Mouse (Mus musculus): Measurements from ENCODE around the gene Acrbp. TPM values are rescaled to one million over a fixed set of nuclear protein-coding genes. Genes with fewer than 3 reads are reported as not detected.
"Not testable (repeated sequence)": the region's sequence is repeated elsewhere in the genome, so short reads cannot be mapped to it uniquely, and the experiment has no call there.

Acrbp gene
- polyA plus RNA-seq, 1 experiment from 2014 or later: 13.4 TPM

DNA sequence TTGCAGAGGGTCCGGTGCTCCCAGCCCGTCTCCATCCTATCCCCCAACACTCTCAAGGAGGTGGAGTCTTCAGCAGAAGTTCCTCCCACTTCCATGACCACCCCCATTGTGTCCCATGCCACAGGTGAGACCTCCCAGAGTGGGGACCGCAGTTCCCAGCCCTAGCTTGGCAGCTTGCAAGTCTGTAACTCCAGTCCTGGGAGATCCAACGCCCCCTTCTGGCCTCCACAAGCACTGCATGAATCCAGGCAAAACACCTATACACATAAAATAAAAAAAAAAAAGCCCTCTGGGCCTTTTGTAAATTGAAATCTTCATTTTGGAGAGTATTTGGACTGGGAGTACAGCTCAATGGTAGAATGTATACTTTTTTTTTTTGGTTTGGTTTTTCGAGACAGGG is 1.7 kb downstream of the Acrbp start:
- Histone ChIP-seq H3K4me2 (ENCODE audit: low read length) (no peak overlapping the region), H3K27ac (ENCODE audit: low read depth) (no peak overlapping the region), H3K9ac (ENCODE audit: low read length) (no peak overlapping the region), H3K36me3 (ENCODE audit: control insufficient read depth, insufficient read depth, low read length) (peaks cover 70% of the 10 kb centered on the region), H3K9me3 (ENCODE audit: control insufficient read depth, low read length) (no peaks in the 10 kb centered on the region), H3K27me3 (replicated peaks; ENCODE audit: control insufficient read depth, insufficient read depth, low read length) (no peaks in the 10 kb centered on the region), H3K4me3 (ENCODE audit: low read depth, low read length) (no peak overlapping the region), H3K4me1 (replicated peaks; ENCODE audit: control insufficient read depth, insufficient read depth, low read length) (no peaks in the 10 kb centered on the region)
- DNase-seq (ENCODE audit: low spot score) (no peak), ATAC-seq (replicated peaks; ENCODE audit: low FRiP score, low TSS enrichment, low read depth) (no peak)
- WGBS: 61% methylated on average over 5 of the region's 5 CpGs

DNA sequence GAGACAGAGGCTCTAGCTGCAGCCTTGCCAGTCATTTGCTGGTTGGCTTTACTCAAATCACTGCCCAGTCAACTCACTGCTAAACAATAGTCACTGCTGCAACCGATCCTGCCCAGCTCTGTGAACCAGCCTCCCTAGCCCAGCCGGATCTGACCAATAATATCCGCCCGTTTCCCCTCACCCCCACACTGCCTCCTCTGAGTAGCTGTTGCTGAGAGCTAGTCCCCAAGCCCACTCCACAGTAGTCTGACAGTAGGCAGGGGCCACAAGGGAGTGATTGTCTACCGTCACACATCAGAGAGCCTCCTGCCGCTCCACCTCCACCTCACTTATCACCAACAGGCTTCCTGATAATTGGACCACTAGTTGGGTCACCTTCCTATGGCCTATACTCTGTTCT is 12.0 kb downstream of the Acrbp start:
- no peaks in the 10 kb centered on the region for H3K9me3 ChIP-seq (ENCODE audit: control insufficient read depth, low read length)
- H3K27me3 ChIP-seq (replicated peaks; ENCODE audit: control insufficient read depth, insufficient read depth, low read length): no peaks in the 10 kb centered on the region
- H3K4me1 ChIP-seq (replicated peaks; ENCODE audit: control insufficient read depth, insufficient read depth, low read length): no peaks in the 10 kb centered on the region
- no peaks in the 10 kb centered on the region for H3K36me3 ChIP-seq (ENCODE audit: control insufficient read depth, insufficient read depth, low read length)
- no peak overlapping the region for H3K9ac ChIP-seq (ENCODE audit: low read length)
- H3K27ac ChIP-seq (ENCODE audit: low read depth): no peak overlapping the region
- H3K4me2 ChIP-seq (ENCODE audit: low read length): no peak overlapping the region
- H3K4me3 ChIP-seq (ENCODE audit: low read depth, low read length): no peak overlapping the region
- ATAC-seq (replicated peaks; ENCODE audit: low FRiP score, low TSS enrichment, low read depth): no peak
- WGBS: 32% methylated on average over 6 of the region's 6 CpGs
- no peak for DNase-seq (ENCODE audit: low spot score)

DNA sequence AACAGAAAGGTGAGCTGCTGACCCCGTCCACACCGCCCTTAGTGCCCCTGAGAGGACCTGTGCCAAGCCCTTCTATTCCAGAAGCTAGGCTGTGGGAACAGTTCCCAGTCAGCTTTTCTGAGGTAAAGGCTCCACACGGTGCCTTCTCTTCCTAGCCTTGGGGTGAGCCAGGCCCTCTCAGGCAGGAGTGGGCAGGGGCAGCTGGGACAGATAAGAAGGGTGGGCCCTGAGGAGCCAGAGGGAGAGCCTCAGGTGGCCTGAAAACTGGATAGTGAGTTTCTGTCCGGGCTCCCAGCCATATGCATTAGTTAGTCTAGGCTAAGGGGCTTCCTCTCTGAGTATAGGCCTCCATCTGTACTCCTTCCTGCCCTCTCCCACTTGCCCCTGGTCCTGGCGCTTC is 13.0 kb downstream of the Acrbp start:
- 90% methylated on average over 5 of the region's 5 CpGs for WGBS
- Histone ChIP-seq H3K4me1 (replicated peaks; ENCODE audit: control insufficient read depth, insufficient read depth, low read length) (no peaks in the 10 kb centered on the region), H3K4me2 (ENCODE audit: low read length) (no peak overlapping the region), H3K4me3 (ENCODE audit: low read depth, low read length) (no peak overlapping the region), H3K9me3 (ENCODE audit: control insufficient read depth, low read length) (no peaks in the 10 kb centered on the region), H3K9ac (ENCODE audit: low read length) (no peak overlapping the region), H3K27me3 (replicated peaks; ENCODE audit: control insufficient read depth, insufficient read depth, low read length) (no peaks in the 10 kb centered on the region), H3K36me3 (ENCODE audit: control insufficient read depth, insufficient read depth, low read length) (no peaks in the 10 kb centered on the region), H3K27ac (ENCODE audit: low read depth) (no peak overlapping the region)
- DNase-seq (ENCODE audit: low spot score) (no peak), ATAC-seq (replicated peaks; ENCODE audit: low FRiP score, low TSS enrichment, low read depth) (no peak)

DNA sequence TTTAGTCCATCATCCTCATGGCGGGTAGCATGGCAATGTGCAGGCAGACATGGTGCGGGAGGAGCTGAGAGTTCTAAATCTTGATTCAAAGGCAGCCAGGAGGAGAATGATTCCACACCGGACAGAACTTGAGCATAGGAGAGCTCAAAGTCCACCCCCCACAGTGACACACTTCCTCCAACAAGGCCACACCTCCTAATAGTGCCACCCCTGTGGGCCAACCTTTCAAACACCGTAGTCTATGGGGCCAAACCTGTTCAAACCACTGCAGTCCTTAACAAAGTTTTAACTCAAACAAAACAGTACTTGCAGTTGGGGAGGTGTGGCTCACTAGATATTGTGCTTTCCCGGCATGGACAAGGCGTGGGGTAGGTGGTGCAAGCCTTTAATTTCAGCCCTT is 14.4 kb downstream of the Acrbp start:
- DNase-seq (ENCODE audit: low spot score) (no peak), ATAC-seq (replicated peaks; ENCODE audit: low FRiP score, low TSS enrichment, low read depth) (no peak)
- Histone ChIP-seq H3K9ac (ENCODE audit: low read length) (no peak overlapping the region), H3K27me3 (replicated peaks; ENCODE audit: control insufficient read depth, insufficient read depth, low read length) (no peaks in the 10 kb centered on the region), H3K36me3 (ENCODE audit: control insufficient read depth, insufficient read depth, low read length) (no peaks in the 10 kb centered on the region), H3K4me3 (ENCODE audit: low read depth, low read length) (no peak overlapping the region), H3K27ac (ENCODE audit: low read depth) (no peak overlapping the region), H3K9me3 (ENCODE audit: control insufficient read depth, low read length) (no peaks in the 10 kb centered on the region), H3K4me1 (replicated peaks; ENCODE audit: control insufficient read depth, insufficient read depth, low read length) (no peaks in the 10 kb centered on the region), H3K4me2 (ENCODE audit: low read length) (no peak overlapping the region)
- WGBS: 80% methylated on average over 6 of the region's 6 CpGs

DNA sequence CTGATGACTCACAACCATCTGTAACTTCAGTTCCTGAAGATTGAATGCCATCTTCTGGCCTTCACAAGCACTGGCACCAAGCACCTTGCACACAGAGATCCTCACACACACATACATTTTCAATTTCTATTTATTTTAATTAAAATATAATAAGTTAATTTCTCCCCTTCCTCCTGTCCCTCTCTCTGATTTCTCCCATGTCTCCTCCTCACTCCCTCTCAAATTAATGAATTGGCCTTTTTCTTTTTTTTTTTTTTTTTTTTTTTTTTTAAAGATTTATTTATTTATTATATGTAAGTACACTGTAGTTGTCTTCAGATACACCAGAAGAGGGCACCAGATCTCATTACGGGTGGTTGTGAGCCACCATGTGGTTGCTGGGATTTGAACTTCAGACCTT is 15.7 kb downstream of the Acrbp start:
- H3K27ac ChIP-seq (ENCODE audit: low read depth); H3K9ac ChIP-seq (ENCODE audit: low read length); H3K4me2 ChIP-seq (ENCODE audit: low read length); H3K9me3 ChIP-seq (ENCODE audit: control insufficient read depth, low read length); ATAC-seq (replicated peaks; ENCODE audit: low FRiP score, low TSS enrichment, low read depth); H3K36me3 ChIP-seq (ENCODE audit: control insufficient read depth, insufficient read depth, low read length); DNase-seq (ENCODE audit: low spot score); H3K4me1 ChIP-seq (replicated peaks; ENCODE audit: control insufficient read depth, insufficient read depth, low read length); H3K4me3 ChIP-seq (ENCODE audit: low read depth, low read length); H3K27me3 ChIP-seq (replicated peaks; ENCODE audit: control insufficient read depth, insufficient read depth, low read length): not testable (repeated sequence)
- WGBS: no CpG with 5 or more reads among the region's 1 CpGs

DNA sequence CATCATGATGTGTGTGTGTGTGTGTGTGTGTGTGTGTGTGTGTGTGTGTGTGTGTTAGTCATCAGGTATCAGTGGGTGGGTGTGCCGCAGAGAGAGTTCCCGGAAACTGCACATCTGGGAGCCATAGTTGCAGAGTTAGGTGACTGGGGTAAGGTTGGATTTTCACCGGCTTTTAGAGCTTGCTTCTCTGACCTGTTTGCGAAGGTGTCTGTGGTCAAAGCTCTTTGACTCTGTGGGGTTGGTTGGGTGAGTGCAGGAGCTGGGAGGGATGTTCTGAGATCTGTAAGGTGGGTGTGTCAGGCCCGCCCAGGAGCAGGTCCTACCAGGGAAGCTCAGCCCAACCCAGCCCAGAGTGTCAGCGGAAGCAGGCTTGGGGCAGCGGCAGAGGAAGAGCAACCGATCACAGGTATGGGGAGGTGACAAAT is 18.1 kb downstream of the Acrbp start, which contains the start of gene Lpar5:
TSS of gene Lpar5 (plus strand) at position 350 of the 425 bp plus-strand sequence.
- Histone ChIP-seq H3K27ac (ENCODE audit: low read depth) (no peak within 1 kb of the TSS), H3K4me2 (ENCODE audit: low read length) (peak within 1 kb of the TSS; percentile 8; the same call in 1 of the 2 replicates), H3K9ac (ENCODE audit: low read length) (no peak within 1 kb of the TSS), H3K27me3 (replicated peaks; ENCODE audit: control insufficient read depth, insufficient read depth, low read length) (no peaks in the 10 kb centered on the region), H3K4me1 (replicated peaks; ENCODE audit: control insufficient read depth, insufficient read depth, low read length) (peaks cover 7% of the 10 kb centered on the region; the same call in 1 of the 2 replicates), H3K36me3 (ENCODE audit: control insufficient read depth, insufficient read depth, low read length) (no peaks in the 10 kb centered on the region), H3K9me3 (ENCODE audit: control insufficient read depth, low read length) (no peaks in the 10 kb centered on the region), H3K4me3 (ENCODE audit: low read depth, low read length) (no peak within 1 kb of the TSS)
- ATAC-seq (replicated peaks; ENCODE audit: low FRiP score, low TSS enrichment, low read depth) (no peak), DNase-seq (ENCODE audit: low spot score) (no peak)
- 36% methylated on average over 8 of the region's 8 CpGs for WGBS

DNA sequence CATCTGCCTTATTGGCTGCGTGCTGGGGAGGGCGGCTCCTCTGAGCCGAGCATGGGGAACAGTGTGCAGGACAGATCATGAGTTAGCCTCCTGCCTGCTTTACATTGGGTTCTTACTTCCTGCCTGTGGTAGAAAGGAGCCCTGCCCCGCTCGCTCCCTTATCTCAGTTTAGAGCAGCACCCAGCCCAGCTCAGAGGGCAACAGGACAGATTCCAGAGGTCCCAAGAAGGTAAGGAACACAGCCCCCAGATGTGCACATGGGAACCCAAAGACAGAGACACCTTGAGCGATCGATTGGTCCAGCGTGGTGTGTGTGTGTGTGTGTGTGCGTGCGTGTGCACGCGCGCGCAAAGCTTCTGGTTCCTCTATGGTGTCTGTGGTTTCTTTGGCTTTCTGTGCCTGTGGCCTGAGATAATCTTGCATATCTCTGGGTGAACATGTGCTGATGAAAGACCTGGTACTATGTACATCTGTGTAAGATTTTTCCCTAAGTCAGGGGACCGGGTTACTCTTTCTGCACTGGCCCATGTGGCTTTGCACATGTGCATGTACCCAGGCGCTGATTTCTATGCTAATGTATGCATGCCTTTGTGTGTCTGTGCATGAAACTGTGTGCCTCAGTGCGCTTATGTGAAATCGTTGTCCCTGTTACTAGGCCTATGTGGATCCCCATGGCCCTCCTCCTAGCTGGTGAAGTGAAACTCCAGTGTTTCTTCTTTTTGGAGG is 21.8 kb downstream of the Acrbp start:
- no peaks in the 10 kb centered on the region for H3K9me3 ChIP-seq (ENCODE audit: control insufficient read depth, low read length)

DNA sequence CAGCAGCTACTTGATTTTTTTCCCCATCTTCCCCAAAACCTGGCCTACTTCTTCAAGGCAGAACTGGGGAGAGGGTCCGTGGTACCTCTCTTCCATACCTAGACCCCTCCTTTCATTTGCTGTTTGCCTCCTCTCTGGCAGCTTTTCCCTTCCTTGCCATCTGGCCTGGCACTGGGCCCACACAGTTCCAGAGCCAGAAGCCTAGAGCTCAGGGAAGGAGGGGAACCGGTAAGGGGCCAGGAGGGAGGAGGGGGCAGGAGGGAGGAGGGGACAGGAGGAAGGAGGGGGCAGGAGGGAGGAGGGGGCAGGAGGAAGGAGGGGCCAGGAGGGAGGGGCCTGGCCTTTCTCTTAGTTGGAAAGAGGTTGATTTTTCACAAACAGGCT is 22.4 kb downstream of the Acrbp start:
- ATAC-seq (replicated peaks; ENCODE audit: low FRiP score, low TSS enrichment, low read depth) (no peak), DNase-seq (ENCODE audit: low spot score) (peak; percentile 72)
- H3K36me3 ChIP-seq (ENCODE audit: control insufficient read depth, insufficient read depth, low read length): no peaks in the 10 kb centered on the region
- H3K4me2 ChIP-seq (ENCODE audit: low read length): no peak overlapping the region
- peak overlapping the region; percentile 57 for H3K27ac ChIP-seq (ENCODE audit: low read depth)
- H3K4me1 ChIP-seq (replicated peaks; ENCODE audit: control insufficient read depth, insufficient read depth, low read length): peaks cover 7% of the 10 kb centered on the region; the same call in 1 of the 2 replicates
- 11% methylated on average over 2 of the region's 2 CpGs for WGBS
- no peaks in the 10 kb centered on the region for H3K9me3 ChIP-seq (ENCODE audit: control insufficient read depth, low read length)
- no peak overlapping the region for H3K4me3 ChIP-seq (ENCODE audit: low read depth, low read length)
- H3K9ac ChIP-seq (ENCODE audit: low read length): no peak overlapping the region
- H3K27me3 ChIP-seq (replicated peaks; ENCODE audit: control insufficient read depth, insufficient read depth, low read length): no peaks in the 10 kb centered on the region

More for the DNA sequence above, 21.8 kb downstream of the Acrbp start:
- Histone ChIP-seq H3K9ac (ENCODE audit: low read length) (no peak overlapping the region), H3K4me2 (ENCODE audit: low read length) (no peak overlapping the region), H3K4me3 (ENCODE audit: low read depth, low read length) (no peak overlapping the region), H3K27ac (ENCODE audit: low read depth) (peak overlapping the region; percentile 57), H3K36me3 (ENCODE audit: control insufficient read depth, insufficient read depth, low read length) (no peaks in the 10 kb centered on the region), H3K27me3 (replicated peaks; ENCODE audit: control insufficient read depth, insufficient read depth, low read length) (no peaks in the 10 kb centered on the region), H3K4me1 (replicated peaks; ENCODE audit: control insufficient read depth, insufficient read depth, low read length) (peaks cover 7% of the 10 kb centered on the region; the same call in 1 of the 2 replicates)
- ATAC-seq (replicated peaks; ENCODE audit: low FRiP score, low TSS enrichment, low read depth) (no peak; the same call in 1 of the 2 replicates), DNase-seq (ENCODE audit: low spot score) (no peak)
- WGBS: 84% methylated on average over 18 of the region's 18 CpGs

DNA sequence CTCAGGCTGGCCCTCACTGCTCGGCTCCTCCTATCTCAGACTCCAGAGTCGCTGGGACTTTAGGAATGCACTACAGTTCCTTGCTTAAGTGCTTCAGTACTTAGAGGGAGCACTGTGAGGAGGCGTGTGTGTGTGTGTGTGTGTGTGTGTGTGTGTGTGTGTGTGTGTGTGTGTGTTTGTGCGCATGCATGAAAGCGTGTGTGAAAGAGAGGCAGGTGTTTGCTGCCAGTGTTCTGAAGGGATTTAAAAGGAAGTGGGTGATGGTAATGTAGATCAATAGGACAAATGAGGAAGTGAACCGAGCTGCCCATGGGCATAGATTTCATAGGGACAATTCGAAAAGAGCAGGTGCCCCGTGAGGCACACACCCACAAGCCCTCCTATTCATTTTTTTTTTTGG is 24.3 kb downstream of the Acrbp start:
- no peak overlapping the region for H3K27ac ChIP-seq (ENCODE audit: low read depth)
- H3K9me3 ChIP-seq (ENCODE audit: control insufficient read depth, low read length): no peaks in the 10 kb centered on the region
- ATAC-seq (replicated peaks; ENCODE audit: low FRiP score, low TSS enrichment, low read depth) (no peak), DNase-seq (ENCODE audit: low spot score) (no peak)
- 72% methylated on average over 8 of the region's 8 CpGs for WGBS
- no peaks in the 10 kb centered on the region for H3K36me3 ChIP-seq (ENCODE audit: control insufficient read depth, insufficient read depth, low read length)
- no peaks in the 10 kb centered on the region for H3K27me3 ChIP-seq (replicated peaks; ENCODE audit: control insufficient read depth, insufficient read depth, low read length)
- peaks cover 7% of the 10 kb centered on the region; the same call in 1 of the 2 replicates for H3K4me1 ChIP-seq (replicated peaks; ENCODE audit: control insufficient read depth, insufficient read depth, low read length)
- no peak overlapping the region for H3K9ac ChIP-seq (ENCODE audit: low read length)
- no peak overlapping the region for H3K4me3 ChIP-seq (ENCODE audit: low read depth, low read length)
- H3K4me2 ChIP-seq (ENCODE audit: low read length): no peak overlapping the region
